Mouse (Mus musculus): ENCODE measurements around the gene Zfp39.

The Zfp39 gene

DNA sequence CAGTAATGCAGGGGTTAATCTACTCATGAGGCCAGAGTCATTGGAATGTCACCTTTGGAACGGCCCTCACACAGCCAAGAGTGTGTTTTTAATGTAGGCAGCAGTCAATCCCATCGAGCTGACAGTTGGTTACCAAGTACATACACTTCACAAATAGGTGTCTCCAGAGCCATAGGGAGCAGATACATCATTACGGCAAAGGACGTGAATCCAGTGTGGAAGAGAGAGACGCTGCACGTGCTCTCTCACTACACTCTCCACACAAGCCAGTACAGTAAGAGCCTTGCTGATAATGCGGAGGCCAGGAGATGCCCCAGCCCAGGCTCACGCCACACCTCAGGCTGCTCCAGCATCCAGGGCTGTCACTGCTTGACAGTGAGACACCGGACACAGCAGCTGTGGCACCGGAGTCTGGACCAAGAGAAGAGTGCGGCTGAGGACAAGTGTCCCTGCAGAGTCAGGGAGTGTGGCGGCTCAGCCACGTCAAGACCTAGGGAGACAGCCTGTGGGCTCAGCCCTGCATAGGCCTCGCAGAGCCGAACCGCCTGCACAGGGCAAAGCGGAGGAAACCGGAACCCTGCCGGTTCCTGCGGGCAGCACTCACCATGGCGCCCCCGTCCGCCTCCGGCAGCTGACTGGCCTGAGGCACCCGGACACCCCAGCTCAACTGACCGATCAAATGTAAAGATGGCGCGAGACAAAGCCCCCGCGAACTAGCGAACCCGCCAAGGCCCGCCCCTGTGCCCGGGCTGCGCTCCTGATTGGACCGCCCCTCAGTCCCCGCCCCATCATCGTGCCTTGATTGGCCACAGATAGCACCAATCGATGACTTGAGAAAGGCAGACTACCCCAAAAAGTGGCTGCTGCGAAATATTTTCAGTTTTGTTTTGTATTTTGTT is at the start of gene Zfp39:
Gene Zfp39 (minus strand): TSS at position 715 of the 899 bp plus-strand sequence.
- DNase-seq (ENCODE audit: low read depth), result peak; percentile 96

GRCm38 (mm10) chr11:58953351-58954169 is 49.5 kb upstream of the Zfp39 start:
- DNase-seq (ENCODE audit: low read depth), result peak; percentile 82

DNA sequence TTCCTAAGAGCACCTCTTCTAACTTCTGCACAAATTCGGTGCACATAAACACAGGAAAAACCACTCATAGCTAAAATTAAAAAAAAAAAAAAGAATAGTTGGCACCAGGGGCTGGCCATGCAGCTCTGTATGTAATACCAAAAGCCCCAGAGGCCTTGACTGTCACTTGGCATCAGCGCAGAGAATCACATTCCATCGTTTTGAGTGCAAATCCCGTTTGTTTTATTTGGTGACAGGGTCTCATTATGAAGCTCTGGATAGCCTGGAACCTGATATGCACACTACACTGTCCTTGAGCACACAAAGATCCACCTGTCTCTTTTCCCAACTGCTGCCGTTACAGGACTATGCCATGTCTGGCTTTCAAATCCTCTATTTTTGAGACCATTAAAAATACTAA is 47.2 kb upstream of the Zfp39 start:
- DNase-seq (ENCODE audit: low read depth), result no peak

DNA sequence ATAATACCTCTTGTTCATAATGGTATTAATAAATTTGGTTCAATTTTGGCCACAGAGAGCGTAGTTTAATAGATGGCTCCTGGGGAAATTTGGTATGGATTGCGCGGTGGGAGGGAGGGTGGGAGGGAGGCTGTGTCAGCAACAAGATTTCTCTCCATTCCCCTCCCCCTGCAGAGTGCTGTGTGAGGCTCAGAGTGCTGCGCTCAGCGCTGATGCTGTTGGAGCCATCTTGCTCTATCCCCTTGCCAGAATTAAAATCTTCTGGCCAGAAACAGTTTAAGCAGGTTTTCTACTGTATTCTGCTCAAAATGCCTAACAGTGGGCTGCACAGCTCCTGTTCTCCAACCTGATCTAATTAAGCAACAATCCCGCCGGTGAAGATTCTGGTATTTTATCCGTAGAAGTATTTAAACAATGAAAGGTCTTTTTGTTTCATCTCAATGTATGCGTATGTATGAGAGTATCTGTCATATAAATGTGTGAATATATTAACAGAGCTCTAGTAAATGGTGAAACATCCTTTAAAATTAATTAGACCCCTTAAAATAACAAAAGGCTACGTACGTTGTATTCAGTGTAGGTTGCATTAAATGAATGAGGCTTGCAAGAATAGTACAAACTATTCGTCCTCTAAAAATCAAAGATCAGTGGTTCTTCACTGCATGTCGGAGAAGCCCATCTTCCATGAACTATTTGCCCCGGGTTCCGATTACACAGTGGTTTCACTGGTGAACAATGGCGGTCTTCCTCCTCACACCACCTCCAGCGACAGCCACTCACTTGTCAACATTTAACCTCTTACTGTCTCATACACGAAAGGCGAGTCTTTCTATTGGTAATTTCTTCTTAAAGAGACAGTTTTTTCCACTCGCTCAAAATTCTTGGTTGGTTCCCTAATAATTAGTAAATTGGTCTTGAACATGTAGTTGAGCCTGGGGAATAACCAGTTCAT is 45.7 kb upstream of the Zfp39 start:
- DNase-seq (ENCODE audit: low read depth), result no peak

- peak; percentile 91 for DNase-seq (ENCODE audit: low read depth)
Observed at GRCm38 (mm10) chr11:58948542-58949479, 44.8 kb upstream of the Zfp39 start, which contains the start of gene Hist3h2ba. TSS of gene Hist3h2ba (plus strand) at chr11:58948920.

- no peak for DNase-seq (ENCODE audit: low read depth)
Observed at GRCm38 (mm10) chr11:58947798-58948528, 43.9 kb upstream of the Zfp39 start.

DNA sequence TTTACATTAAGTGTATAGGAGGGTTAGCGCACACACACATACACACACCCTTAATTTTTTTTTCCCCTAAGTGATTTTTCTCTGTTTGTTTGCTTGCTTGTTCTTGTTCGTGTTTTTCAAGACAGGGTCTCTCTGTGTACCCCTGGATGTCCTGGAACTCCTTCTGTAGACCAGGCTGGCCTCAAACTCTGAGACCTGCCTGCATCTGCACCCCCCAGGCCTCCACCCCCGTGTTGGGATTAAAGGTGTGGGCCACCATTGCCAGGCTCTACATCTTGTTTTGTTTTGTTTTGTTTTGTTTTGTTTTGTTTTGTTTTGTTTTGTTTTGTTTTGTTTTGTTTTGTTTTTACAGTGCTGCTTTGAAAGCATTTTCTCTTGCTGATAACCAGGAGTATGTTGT is 43.3 kb upstream of the Zfp39 start:
- no peak for DNase-seq (ENCODE audit: low read depth)

- DNase-seq (ENCODE audit: low read depth), result no peak
Observed at GRCm38 (mm10) chr11:58944136-58944535, 40.1 kb upstream of the Zfp39 start.

DNA sequence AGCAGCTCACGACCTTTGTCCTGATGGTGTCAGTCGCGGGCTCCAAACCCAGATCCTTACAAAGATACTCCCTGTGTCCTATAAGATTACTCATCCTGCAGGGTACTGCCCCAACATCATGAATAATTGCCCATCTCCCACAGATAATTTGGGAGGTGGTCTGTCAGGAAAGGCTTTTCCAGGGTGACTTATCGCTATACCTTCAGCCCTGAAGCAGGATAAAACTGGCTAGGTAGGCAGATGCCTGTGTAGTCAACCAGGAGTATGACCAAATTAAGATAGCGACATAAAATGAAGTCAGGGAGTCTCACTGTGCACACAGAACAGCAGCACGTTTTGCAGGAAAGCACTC is 35.0 kb upstream of the Zfp39 start:
- no peak for DNase-seq (ENCODE audit: low read depth)

GRCm38 (mm10) chr11:58938322-58939087 is 34.5 kb upstream of the Zfp39 start, which contains the start of gene Rnf187:
TSS of gene Rnf187 (minus strand) at chr11:58938916.
- DNase-seq (ENCODE audit: low read depth), result peak; percentile 92

DNA sequence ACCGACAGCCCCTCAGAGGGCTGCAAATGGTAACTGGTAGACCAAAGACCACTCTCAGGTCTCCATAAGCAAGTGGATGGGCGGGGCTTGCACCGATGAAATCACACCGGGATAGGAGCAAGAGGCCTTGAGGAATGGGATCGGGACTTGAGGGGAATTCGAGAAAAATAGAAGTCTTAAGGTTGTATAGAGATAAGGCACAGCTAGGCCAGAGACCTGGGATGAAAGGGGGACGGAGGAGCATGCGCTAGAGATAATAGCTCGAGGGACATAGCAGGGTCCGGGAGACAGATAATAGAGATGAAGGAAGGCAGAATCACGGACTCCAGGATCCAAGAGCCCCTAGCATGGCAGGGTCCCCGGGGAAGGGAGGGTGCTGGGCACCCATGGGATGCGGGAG is 33.9 kb upstream of the Zfp39 start:
- no peak for DNase-seq (ENCODE audit: low read depth)

DNA sequence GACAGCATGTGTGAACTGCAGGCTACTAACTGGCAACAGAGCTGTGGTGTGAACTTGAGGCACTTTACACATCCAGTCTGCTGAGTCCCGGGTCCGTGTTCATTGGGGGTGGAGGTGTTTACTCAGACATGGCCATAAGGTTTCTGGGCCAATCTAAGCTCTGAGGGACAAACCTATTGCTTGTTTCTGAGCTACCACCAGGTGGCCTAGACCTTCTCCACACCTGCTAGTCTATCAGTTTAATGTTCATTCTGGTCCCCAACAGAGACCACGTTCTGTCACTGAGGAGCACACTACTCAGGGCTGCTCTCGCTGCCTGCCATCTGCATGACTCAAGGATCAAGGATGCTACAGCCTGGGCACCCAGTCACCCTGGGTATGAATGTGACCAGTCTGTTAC is 27.6 kb upstream of the Zfp39 start:
- peak; percentile 47 for DNase-seq (ENCODE audit: low read depth)

GRCm38 (mm10) chr11:58930254-58930653 is 26.2 kb upstream of the Zfp39 start:
- no peak for DNase-seq (ENCODE audit: low read depth)

DNA sequence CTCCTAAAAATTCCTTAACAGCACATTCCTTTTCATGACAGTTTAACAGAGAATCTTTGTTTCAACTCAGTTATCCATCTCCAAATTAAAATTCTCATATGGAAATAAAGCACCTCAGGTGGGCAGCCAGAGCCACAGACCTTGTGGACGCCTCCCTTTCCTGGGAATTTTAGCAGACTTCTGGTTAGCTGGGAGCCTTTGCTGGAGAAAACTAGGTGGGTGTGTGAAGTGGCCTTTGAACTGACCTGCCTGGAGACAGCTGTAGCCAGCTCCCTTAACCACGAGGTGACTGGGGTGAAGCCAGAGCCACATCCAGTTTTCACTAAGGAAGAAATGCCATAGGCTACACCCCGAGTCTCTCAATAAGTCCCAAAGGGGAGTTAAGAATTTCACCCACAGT is 25.6 kb upstream of the Zfp39 start:
- no peak for DNase-seq (ENCODE audit: low read depth)

- DNase-seq (ENCODE audit: low read depth), result no peak
Observed at GRCm38 (mm10) chr11:58929055-58929454, 25.0 kb upstream of the Zfp39 start.

GRCm38 (mm10) chr11:58927790-58928651 is 24.0 kb upstream of the Zfp39 start:
- peak; percentile 92 for DNase-seq (ENCODE audit: low read depth)

- no peak for DNase-seq (ENCODE audit: low read depth)
Observed at GRCm38 (mm10) chr11:58927053-58927452, 23.0 kb upstream of the Zfp39 start.

DNA sequence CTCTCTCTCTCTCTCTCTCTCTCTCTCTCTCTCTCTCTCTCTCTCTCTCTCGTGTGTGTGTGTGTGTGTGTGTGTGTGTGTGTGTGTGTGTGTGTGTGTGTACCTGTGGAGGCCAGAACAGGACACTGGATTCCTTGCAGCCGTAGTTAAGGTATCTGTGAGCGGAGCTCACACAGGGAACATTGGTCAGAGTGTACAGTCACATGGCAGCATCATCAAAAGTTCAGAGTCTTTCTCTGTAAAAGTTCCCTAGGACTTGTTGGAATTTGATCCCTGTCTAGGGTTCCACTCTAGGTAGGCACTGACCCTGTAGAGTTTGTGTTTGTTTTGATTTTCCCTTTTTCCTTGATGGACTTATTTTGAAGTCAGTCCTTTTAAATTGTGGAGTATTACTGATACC is 22.6 kb upstream of the Zfp39 start:
- DNase-seq (ENCODE audit: low read depth), result no peak

Data from induced T-regulatory cell, adult 2 months (primary cell).